Mouse (Mus musculus) adipocyte (in vitro differentiated cells): Measurements from ENCODE around the gene Hdac6.
A peak's percentile ranks its signal among the peaks of the same experiment; 100 is the strongest.
"Not testable (repeated sequence)": the region's sequence is repeated elsewhere in the genome, so short reads cannot be mapped to it uniquely, and the experiment has no call there.

Experiments
- DNase-seq: peaks from one replicate; pipeline ENCODE4 v3.0.0-alpha.2; 2016; ENCODE audit warnings: low spot score

The Hdac6 gene

DNA sequence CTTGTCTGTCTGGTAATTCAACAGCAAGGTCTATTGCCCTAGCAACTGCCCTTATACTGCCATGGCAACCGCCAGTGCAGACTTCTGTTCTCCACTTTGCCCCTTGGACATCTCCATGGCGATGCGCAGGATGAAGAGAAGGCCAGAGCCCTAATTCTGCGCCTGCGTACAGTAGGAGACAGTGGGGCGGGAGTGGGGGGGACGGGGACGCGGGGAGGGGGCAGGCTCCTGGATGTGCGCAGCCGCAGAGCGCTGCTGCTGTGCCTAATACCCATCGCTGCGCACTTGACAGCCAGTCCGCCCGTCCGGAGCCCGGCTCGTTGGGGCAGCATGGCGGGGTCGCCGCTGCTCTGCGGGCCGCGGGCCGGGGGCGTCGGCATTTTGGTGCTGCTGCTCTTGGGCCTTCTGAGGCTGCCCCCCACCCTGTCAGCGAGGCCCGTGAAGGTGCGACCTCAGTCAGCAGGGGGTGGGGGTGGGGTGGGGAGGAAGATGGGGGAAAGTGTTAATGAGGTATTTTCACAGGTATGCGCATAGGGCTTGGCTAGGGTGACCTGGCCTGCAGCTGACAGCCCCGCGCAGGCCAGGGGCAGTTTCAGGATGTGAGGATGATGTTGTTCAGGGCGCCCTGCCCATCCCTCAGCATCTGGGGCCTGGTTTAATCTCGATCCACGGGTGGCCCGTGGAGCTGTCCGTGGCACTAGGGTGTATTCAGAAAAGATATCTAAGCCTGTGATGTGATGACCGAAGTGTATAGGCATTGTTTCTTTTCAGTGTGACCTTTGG is 27.9 kb downstream of the Hdac6 start, which contains the start of gene Pcsk1n:
Pcsk1n (plus strand) TSS at position 222 of the 783 bp plus-strand sequence.
- no peak for DNase-seq

DNA sequence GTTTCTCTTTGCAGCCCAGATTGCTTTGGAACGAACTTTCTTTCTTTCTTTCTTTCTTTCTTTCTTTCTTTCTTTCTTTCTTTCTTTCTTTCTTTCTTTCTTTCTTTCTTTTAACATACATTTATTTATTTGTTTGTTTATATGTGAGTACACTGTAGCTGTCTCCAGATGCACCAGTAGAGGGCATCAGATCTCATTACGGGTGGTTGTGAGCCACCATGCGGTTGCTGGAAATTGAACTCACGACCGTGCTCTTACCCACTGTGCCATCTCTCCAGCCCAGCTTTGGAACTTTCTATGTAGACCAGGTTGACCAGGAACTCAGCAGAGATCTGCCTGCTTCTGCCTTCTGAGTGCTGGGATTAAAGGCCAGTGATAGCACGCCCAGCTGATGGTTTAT is 29.7 kb downstream of the Hdac6 start:
- DNase-seq, result not testable (repeated sequence)

DNA sequence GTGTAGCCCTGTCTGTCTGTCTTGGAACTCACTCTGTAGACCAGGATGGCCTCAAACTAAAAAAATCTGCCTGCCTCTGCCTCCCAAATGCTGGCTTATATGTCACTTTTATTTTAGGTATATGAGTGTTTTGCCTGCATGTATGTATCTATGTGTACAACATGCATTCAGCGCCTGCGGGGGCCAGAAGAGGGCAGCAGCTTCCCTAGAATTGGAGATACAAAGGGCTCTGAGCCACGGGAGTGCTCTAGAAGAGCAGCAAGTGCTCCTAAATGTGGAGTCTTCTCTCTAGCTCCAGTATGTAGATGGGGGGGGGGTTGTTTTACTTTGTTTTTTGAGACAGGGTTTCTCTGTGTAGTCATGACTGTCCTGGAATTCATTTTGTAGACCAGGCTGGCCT is 32.0 kb downstream of the Hdac6 start:
- DNase-seq, result not testable (repeated sequence)

DNA sequence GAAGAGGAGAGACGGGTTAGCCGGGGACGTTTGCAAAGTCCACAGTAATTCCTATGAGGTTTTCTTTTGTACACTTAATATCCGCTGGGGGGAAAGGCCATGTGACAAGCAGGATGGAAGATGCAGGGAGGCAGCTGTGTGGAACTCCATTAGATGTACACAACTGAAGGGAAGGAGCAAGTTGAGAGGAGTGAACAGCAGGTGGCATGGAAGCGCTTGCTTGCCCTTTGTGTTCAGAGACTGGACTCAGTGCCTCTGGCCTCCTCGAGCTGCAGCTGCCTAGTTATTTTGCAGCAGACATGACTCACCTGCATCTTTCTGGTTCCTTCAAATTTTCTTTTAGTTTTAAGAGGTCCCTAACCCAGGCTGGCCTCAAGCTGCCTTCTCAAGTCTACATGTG is 37.2 kb downstream of the Hdac6 start:
- peak; percentile 34 for DNase-seq

DNA sequence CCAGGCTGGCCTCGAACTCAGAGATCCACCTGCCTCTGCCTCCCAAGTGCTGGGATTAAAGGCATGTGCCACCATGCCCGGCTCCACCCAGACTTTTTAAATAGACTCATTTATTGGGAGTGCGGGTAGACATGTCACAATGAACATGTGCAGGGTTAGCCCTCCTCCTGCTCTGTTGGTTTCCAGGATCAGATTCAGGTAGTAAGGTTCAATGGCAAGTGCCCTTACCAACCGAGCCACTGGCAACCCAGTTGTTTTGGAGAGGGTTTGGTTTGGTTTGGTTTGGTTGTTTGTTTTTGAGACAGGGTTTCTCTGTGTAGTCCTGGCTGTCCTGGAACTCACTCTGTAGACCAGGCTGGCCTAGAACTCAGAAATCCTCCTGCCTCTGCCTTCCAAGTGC is 38.4 kb downstream of the Hdac6 start, which contains the start of gene Gm10490:
Gm10490 (plus strand) TSS at position 301 of the 400 bp plus-strand sequence.
- not testable (repeated sequence) for DNase-seq

DNA sequence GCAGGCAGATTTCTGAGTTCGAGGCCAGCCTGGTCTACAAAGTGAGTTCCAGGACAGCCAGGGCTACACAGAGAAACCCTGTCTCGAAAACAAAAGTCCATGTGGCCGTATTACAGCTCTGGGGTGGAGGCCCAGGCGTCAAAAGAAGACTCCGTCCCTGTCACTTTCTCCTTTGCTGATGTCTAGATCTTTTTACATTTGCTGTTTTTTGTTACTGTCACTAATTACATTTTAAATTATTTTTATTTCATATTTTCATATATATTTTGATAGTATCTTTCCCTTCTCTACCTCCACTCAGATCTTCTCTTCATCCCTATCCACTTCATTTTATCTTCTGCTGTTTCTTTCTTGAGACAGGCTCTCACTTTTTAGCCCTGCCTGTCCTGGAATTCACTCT is 40.0 kb downstream of the Hdac6 start, which contains the start of gene Gm10491:
Gm10491 (minus strand) TSS at position 101 of the 400 bp plus-strand sequence.
- no peak for DNase-seq

DNA sequence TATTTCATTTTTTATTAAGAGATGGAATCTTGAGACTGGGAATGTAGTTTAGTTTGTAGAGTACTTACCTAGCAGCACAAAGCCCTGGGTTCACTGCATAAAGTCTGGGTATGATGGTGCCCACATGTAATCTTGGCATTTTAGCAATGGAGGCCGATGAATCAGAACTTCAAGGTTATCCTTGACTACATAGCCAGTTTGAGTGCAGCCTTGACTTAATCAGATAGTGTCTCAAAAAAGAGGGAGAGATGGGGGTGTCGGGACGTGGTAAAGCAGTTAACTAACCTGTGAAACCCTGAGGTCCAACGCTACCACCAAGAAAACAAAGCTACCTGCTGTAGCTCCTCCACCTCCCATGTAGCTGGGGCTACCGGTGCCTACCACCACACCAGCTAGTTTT is 43.2 kb downstream of the Hdac6 start:
- no peak for DNase-seq

DNA sequence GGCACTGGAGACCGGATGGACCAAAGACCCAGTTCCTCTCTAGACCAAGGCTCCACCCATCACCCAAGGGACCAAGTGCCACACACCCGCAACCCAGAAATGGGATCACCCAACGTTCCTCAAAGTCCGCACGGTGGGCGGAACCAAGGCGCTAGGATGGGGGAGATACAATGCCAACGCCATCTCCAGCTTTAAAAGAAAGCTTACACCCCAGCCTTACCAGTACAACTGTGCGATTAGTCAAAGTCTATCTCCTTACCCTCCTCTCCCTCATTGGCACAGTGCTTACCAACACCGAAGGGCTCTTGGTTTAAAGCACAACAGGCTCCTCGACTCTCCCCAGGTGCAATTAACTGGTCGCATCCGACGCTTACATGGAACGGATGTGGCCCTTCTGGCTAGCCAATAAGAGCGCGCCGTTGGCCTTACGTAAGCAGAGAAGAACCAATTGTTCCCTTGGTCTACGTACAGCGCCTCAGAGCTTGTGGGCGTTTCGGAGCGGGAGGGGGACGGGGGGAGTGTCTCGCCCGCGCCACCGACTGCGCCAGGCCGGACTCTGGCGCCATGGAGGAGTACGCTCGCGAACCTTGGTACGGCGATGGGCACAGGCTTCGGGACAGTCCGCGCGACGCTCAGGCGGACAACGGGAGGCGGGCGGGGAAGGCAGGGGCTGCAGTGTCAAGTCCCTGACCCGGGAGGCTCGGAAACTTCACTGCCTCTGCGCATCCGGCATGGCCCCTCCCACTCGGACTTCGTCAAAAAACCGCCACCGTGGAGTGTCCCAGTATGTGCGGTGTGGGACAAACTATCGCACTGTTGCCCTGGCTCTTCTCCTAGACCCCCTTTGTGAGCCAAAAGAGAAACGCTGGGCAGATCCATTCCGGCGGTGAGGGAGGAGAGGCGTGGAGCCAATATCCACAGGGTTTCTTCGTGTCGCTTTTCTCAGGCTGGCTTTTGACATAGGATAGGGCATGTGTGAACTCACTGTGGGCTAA is 48.5 kb downstream of the Hdac6 start, which contains the start of the genes Pqbp1 and Timm17b:
Pqbp1 (minus strand) TSS at position 390 of the 995 bp plus-strand sequence.
Timm17b (plus strand) TSS at position 478 of the 995 bp plus-strand sequence.
- DNase-seq, result peak; percentile 96

DNA sequence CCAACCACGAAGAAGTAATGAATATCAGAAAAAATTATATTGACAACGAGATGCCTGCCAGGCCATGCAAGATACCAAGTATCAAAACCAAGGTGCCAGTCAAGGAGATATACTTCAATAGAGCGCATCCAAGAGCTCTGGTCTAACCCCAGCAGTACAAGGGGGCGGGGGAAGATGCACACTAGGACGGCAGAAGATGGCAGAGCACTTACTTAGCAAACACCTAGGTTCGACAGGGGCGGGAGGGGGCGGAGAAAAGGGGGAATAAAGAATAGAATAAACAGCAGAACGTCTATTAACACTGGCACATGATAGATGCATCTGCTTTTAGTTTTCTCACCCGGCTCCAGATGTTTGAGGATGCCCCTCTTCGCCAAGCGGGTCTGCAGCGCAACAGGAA is 49.5 kb downstream of the Hdac6 start:
- DNase-seq, result no peak

DNA sequence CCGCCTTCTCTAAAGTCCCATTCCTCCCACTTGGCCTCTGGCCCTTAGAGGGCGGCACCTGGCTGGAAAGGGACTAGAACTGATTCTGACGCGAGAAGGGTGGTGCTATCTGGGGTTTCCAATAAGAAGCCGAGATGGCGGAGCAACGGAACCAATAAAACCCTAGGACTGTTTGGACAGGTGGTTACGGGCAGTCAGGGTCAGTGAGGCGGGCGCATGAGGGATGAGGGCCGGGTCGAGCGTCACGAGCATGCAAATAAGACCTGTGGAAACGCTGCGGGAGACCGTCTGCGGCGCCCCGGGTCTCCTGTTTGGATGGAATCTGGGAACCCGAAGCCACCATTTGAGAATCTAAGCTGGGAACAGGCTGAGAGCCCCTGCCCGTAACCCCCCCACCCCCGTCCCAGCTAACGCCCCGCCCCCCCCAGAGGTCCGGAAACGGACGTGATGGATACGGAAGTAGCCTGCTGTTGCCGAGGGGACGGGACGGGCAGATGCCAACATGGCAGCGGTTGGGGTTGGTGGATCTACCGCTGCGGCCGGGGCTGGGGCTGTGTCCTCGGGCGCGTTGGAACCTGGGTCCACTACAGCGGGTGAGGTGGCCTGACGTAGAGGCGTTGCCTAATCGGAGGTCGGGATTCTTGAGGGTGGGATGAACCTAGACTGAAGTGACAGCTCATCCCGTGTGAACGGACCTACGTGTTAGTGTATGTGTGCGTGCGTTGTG is 63.7 kb downstream of the Hdac6 start, which contains the start of gene Slc35a2:
Slc35a2 (plus strand) TSS at position 188 of the 727 bp plus-strand sequence.
- peak; percentile 96 for DNase-seq
